Mouse (Mus musculus) thymus, adult 2 months (tissue): ENCODE results near the gene Actr10. TPM values are rescaled to one million over a fixed set of nuclear protein-coding genes. Genes with fewer than 3 reads are reported as not detected.

Source experiments
- DNase-seq: peaks from one replicate; pipeline ENCODE4 v3.0.0; 2021
- H3K27ac ChIP-seq: fragments of 200-500 bp; 2 replicates; pipeline ENCODE4 v1.5.1; 2012; ENCODE audit warnings: low read length, control low read depth; ENCODE audit not compliant: control insufficient read depth, insufficient read depth
- H3K27me3 ChIP-seq: fragments of 200-500 bp; 2 replicates; pipeline ENCODE4 v1.6.1; 2012; ENCODE audit warnings: mild to moderate bottlenecking, low read length, moderate library complexity, mixed read lengths; ENCODE audit not compliant: control insufficient read depth, insufficient read depth
- H3K36me3 ChIP-seq: fragments of 200-500 bp; 2 replicates; pipeline ENCODE4 v1.6.1; 2012; ENCODE audit warnings: mild to moderate bottlenecking, low read length, moderate library complexity; ENCODE audit not compliant: control insufficient read depth, insufficient read depth
- H3K4me1 ChIP-seq: fragments of 200-500 bp; replicated peaks from 2 replicates; pipeline ENCODE4 v1.6.1; 2012; ENCODE audit warnings: low read length; ENCODE audit not compliant: control insufficient read depth, insufficient read depth
- H3K4me3 ChIP-seq: fragments of 200-500 bp; 2 replicates; pipeline ENCODE4 v1.5.1; 2012; ENCODE audit warnings: mild to moderate bottlenecking, low read length, control low read depth, moderate library complexity; ENCODE audit not compliant: control insufficient read depth, insufficient read depth
- CTCF ChIP-seq: fragments of 200-500 bp; IDR thresholded peaks from 2 replicates; pipeline ENCODE4 v1.5.1; 2012; ENCODE audit warnings: mild to moderate bottlenecking, control low read depth, low read length, moderate library complexity, borderline replicate concordance; ENCODE audit not compliant: control insufficient read depth, poor library complexity, insufficient read depth; ENCODE audit errors: extremely low read depth
- POLR2A ChIP-seq: fragments of 200-500 bp; IDR thresholded peaks from 2 replicates; pipeline ENCODE4 v1.6.1; 2012; ENCODE audit warnings: mild to moderate bottlenecking, low read length, control low read depth, moderate library complexity; ENCODE audit not compliant: control insufficient read depth, poor library complexity, insufficient read depth; ENCODE audit errors: extremely low read depth
- WGBS: fragments of 180-500 bp; shearing (Covaris S2); methylation state at CpG from one replicate; pipeline ENCODE4 v1.1.7; 2018; 5-methylcytosine and 5-hydroxymethylcytosine counted together
- polyA plus RNA-seq: library from polyadenylated mRNA; depleted of rRNA; stranded (reverse); fragments of >200 nt; gene quantifications from 2 replicates; pipeline ENCODE4 v1.2.3, GENCODE M21; 2012; rRNA removed

Actr10 gene
- polyA plus RNA-seq, 1 experiment: 41.8 TPM

DNA sequence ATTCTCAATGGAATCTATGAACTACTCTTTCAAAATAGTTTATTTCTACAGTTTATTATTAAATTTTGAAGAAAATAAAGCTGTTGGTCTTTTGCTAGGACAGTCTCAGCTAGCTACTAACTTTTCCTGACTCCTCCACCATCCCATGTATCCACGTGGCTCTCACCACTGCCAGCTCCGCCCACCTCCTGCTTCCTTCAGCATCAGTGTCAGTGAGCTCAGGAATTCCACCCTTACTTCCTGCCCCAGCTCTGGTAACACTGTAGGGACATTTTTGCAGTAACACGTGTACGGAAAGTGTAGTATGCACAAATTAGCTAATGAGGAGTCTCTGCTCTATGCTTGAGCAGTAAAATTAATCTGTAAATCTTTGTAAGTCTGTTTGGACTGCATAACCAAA is 72.1 kb downstream of the Actr10 start:
- 81% methylated on average over 4 of the region's 4 CpGs for WGBS
- peaks cover 52% of the 10 kb centered on the region for H3K36me3 ChIP-seq
- H3K27me3 ChIP-seq: no peaks in the 10 kb centered on the region
- no peak overlapping the region for H3K27ac ChIP-seq
- peaks cover 14% of the 10 kb centered on the region for H3K4me1 ChIP-seq
- H3K4me3 ChIP-seq: no peak overlapping the region
- TF ChIP-seq CTCF: no peak
- no peak for TF ChIP-seq POLR2A
- no peak for DNase-seq

Other genes starting within 250 kb of the Actr10 start
- 21.2 and 22.2 TPM in 2 replicates for gene Frmd6, start 112.3 kb upstream of the Actr10 start, polyA plus RNA-seq
- 28.2 and 35.6 TPM in 2 replicates for gene Psma3, start 36.8 kb downstream of the Actr10 start, polyA plus RNA-seq
- gene Arid4a, start 78.1 kb downstream of the Actr10 start, polyA plus RNA-seq: 7.5 and 8.1 TPM in 2 replicates
- not detected in 2 replicates for gene Tomm20l, start 173.6 kb downstream of the Actr10 start, polyA plus RNA-seq
- gene Timm9, start 198.8 kb downstream of the Actr10 start, polyA plus RNA-seq: 12.4 and 15.7 TPM in 2 replicates
- gene 2700049A03Rik, start 199.0 kb downstream of the Actr10 start, polyA plus RNA-seq: 6.6 and 7.0 TPM in 2 replicates